Mouse (Mus musculus): ENCODE measurements at regions not wholly inside any gene's neighbourhood (a gene's known extent, or its start where the extent isn't known, plus 50 kb on each side); places are given as distances from the start of the nearest gene placed in this dataset.

- no peak for TF ChIP-seq POLR2A (IDR thresholded peaks at IDR 0.05; ENCODE audit: extremely low read depth, insufficient read depth, low read length)
- TF ChIP-seq CTCF (IDR thresholded peaks at IDR 0.05; ENCODE audit: extremely low read depth, insufficient read depth, low read length) = no peak
- H3K27ac ChIP-seq (ENCODE audit: insufficient read depth, low read length) = no peak overlapping the region
Measured at GRCm38 (mm10) chr12:79939436-79939835, 173.4 kb downstream of the Zfp36l1 start.

GRCm38 (mm10) chr12:79937876-79938275 lies 174.9 kb downstream of the Zfp36l1 start:
- TF ChIP-seq CTCF (IDR thresholded peaks at IDR 0.05; ENCODE audit: extremely low read depth, insufficient read depth, low read length) = no peak
- TF ChIP-seq POLR2A (IDR thresholded peaks at IDR 0.05; ENCODE audit: extremely low read depth, insufficient read depth, low read length) = no peak
- no peak overlapping the region for H3K27ac ChIP-seq (ENCODE audit: insufficient read depth, low read length)

More at GRCm38 (mm10) chr12:79939436-79939835, 173.4 kb downstream of the Zfp36l1 start:
- Histone ChIP-seq H3K4me1 (ENCODE audit: control insufficient read depth, insufficient read depth, low read length) (no peaks in the 10 kb centered on the region), H3K4me3 (ENCODE audit: insufficient read depth, low read length) (no peak overlapping the region)

GRCm38 (mm10) chr12:79936698-79937097 lies 176.1 kb downstream of the Zfp36l1 start:
- H3K4me3 ChIP-seq (ENCODE audit: insufficient read depth, low read length) = no peak overlapping the region
- no peak overlapping the region for H3K27ac ChIP-seq (ENCODE audit: insufficient read depth, low read length)
- TF ChIP-seq CTCF (IDR thresholded peaks at IDR 0.05; ENCODE audit: extremely low read depth, insufficient read depth, low read length) = no peak
- TF ChIP-seq POLR2A (IDR thresholded peaks at IDR 0.05; ENCODE audit: extremely low read depth, insufficient read depth, low read length) = no peak
- no peaks in the 10 kb centered on the region for H3K4me1 ChIP-seq (ENCODE audit: control insufficient read depth, insufficient read depth, low read length)

More at GRCm38 (mm10) chr12:79937876-79938275, 174.9 kb downstream of the Zfp36l1 start:
- Histone ChIP-seq H3K4me3 (ENCODE audit: insufficient read depth, low read length) (no peak overlapping the region), H3K4me1 (ENCODE audit: control insufficient read depth, insufficient read depth, low read length) (no peaks in the 10 kb centered on the region)

- Histone ChIP-seq H3K4me1 (ENCODE audit: control insufficient read depth, insufficient read depth, low read length) (no peaks in the 10 kb centered on the region), H3K27ac (ENCODE audit: insufficient read depth, low read length) (no peak overlapping the region), H3K4me3 (ENCODE audit: insufficient read depth, low read length) (no peak overlapping the region)
- TF ChIP-seq POLR2A (IDR thresholded peaks at IDR 0.05; ENCODE audit: extremely low read depth, insufficient read depth, low read length) (no peak), CTCF (IDR thresholded peaks at IDR 0.05; ENCODE audit: extremely low read depth, insufficient read depth, low read length) (no peak)
Measured at GRCm38 (mm10) chr12:79934091-79934490, 178.7 kb downstream of the Zfp36l1 start.

GRCm38 (mm10) chr12:79932905-79933304 lies 179.9 kb downstream of the Zfp36l1 start:
- H3K4me1 ChIP-seq (ENCODE audit: control insufficient read depth, insufficient read depth, low read length) = no peaks in the 10 kb centered on the region
- TF ChIP-seq POLR2A (IDR thresholded peaks at IDR 0.05; ENCODE audit: extremely low read depth, insufficient read depth, low read length) (no peak), CTCF (IDR thresholded peaks at IDR 0.05; ENCODE audit: extremely low read depth, insufficient read depth, low read length) (no peak)
- H3K27ac ChIP-seq (ENCODE audit: insufficient read depth, low read length) = no peak overlapping the region
- no peak overlapping the region for H3K4me3 ChIP-seq (ENCODE audit: insufficient read depth, low read length)

- H3K4me1 ChIP-seq (ENCODE audit: control insufficient read depth, insufficient read depth, low read length) = no peaks in the 10 kb centered on the region
- no peak overlapping the region for H3K4me3 ChIP-seq (ENCODE audit: insufficient read depth, low read length)
- H3K27ac ChIP-seq (ENCODE audit: insufficient read depth, low read length) = no peak overlapping the region
- TF ChIP-seq CTCF (IDR thresholded peaks at IDR 0.05; ENCODE audit: extremely low read depth, insufficient read depth, low read length) (no peak), POLR2A (IDR thresholded peaks at IDR 0.05; ENCODE audit: extremely low read depth, insufficient read depth, low read length) (no peak)
Measured at GRCm38 (mm10) chr12:79931455-79931854, 181.4 kb downstream of the Zfp36l1 start.

GRCm38 (mm10) chr12:79929846-79930245 lies 183.0 kb downstream of the Zfp36l1 start:
- H3K4me1 ChIP-seq (ENCODE audit: control insufficient read depth, insufficient read depth, low read length) = peaks cover 8% of the 10 kb centered on the region
- H3K27ac ChIP-seq (ENCODE audit: insufficient read depth, low read length) = no peak overlapping the region
- no peak overlapping the region for H3K4me3 ChIP-seq (ENCODE audit: insufficient read depth, low read length)
- TF ChIP-seq CTCF (IDR thresholded peaks at IDR 0.05; ENCODE audit: extremely low read depth, insufficient read depth, low read length) (no peak), POLR2A (IDR thresholded peaks at IDR 0.05; ENCODE audit: extremely low read depth, insufficient read depth, low read length) (no peak)

- no peak overlapping the region for H3K27ac ChIP-seq (ENCODE audit: insufficient read depth, low read length)
- peaks cover 8% of the 10 kb centered on the region for H3K4me1 ChIP-seq (ENCODE audit: control insufficient read depth, insufficient read depth, low read length)
- TF ChIP-seq POLR2A (IDR thresholded peaks at IDR 0.05; ENCODE audit: extremely low read depth, insufficient read depth, low read length) = no peak
- no peak for TF ChIP-seq CTCF (IDR thresholded peaks at IDR 0.05; ENCODE audit: extremely low read depth, insufficient read depth, low read length)
- H3K4me3 ChIP-seq (ENCODE audit: insufficient read depth, low read length) = no peak overlapping the region
Measured at GRCm38 (mm10) chr12:79928739-79929380, 184.0 kb downstream of the Zfp36l1 start.

- no peak overlapping the region for H3K4me3 ChIP-seq (ENCODE audit: insufficient read depth, low read length)
- H3K4me1 ChIP-seq (ENCODE audit: control insufficient read depth, insufficient read depth, low read length) = peaks cover 8% of the 10 kb centered on the region
- TF ChIP-seq POLR2A (IDR thresholded peaks at IDR 0.05; ENCODE audit: extremely low read depth, insufficient read depth, low read length) (no peak), CTCF (IDR thresholded peaks at IDR 0.05; ENCODE audit: extremely low read depth, insufficient read depth, low read length) (no peak)
- no peak overlapping the region for H3K27ac ChIP-seq (ENCODE audit: insufficient read depth, low read length)
Measured at GRCm38 (mm10) chr12:79928298-79928697, 184.5 kb downstream of the Zfp36l1 start.
